In the genomic region with DNA sequence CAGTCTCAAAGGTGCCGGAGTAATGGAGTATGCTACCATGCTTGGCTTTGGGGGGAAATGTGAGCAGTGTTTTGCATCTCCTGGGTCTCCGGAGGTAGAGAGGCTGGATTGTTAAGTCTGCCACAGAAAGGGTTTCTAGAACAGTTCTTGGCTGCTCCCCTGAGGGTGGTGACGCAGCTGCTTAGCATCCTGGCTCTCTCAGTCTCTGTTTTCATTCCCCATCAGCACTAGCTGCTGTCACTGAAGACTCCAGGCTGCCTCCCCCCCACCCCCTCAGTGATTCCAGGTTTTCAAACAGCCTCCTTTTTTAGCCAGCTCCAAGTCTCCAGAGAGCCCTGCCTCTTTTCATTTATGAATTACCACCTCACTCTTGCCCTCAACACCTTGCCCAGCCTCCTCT, we compare ENCODE assay signal across 11 mouse cellular contexts. TPM values are rescaled to one million over a fixed set of nuclear protein-coding genes. Genes with fewer than 3 reads are reported as not detected.
DNase-seq lines count a peak whose midpoint lies in the region; ATAC-seq and TF ChIP-seq lines count a peak whose summit lies in the region.
"Had no signal": no experiment of that assay in that cellular context is flagged by ENCODE, and none has a peak within 500 bp of the region (broad histone marks: within the 10 kb centered on the region; RNA-seq: fewer than 3 reads in every experiment).

No protein-coding gene starts in this region.

- H3K27me3 ChIP-seq in heart, postnatal 0 days (ENCODE audit: control insufficient read depth, insufficient read depth, low read length), result peaks cover 6% of the 10 kb centered on the region; the same call in 1 of the 2 replicates
- peaks cover 39% of the 10 kb centered on the region for H3K27me3 ChIP-seq in heart, embryonic 10.5 days (ENCODE audit: insufficient read depth, poor library complexity, severe bottlenecking)
- no peaks in the 10 kb centered on the region for H3K27me3 ChIP-seq in liver, postnatal 0 days (ENCODE audit: insufficient read depth, low read length)

- DNase-seq in heart, postnatal 0 days (ENCODE audit: low spot score), result peak; percentile 26
- DNase-seq in heart, embryonic 10.5 days (ENCODE audit: low spot score), result no peak
- peak; percentile 58 for DNase-seq in right cerebral cortex, adult 18-20 months
- no peak for DNase-seq in right cerebral cortex, adult 2 months (ENCODE audit: low spot score in 2 of 2)
- DNase-seq in heart, postnatal 36 days, result peak; percentile 26 to 33
- DNase-seq in telencephalon, adult 2 months (ENCODE audit: low read depth, low spot score), result peak; percentile 59
- no peak for DNase-seq in adrenal gland, adult 2 months
- DNase-seq in liver, postnatal 0 days, result no peak
- DNase-seq: cerebellum, adult 9-11 months; kidney, adult 11 months had no signal

- TF ChIP-seq CTCF in heart, postnatal 0 days (IDR thresholded peaks at IDR 0.05; ENCODE audit: low read depth), result no peak
- no peak for TF ChIP-seq CTCF in liver, postnatal 0 days (IDR thresholded peaks at IDR 0.05; ENCODE audit: low read depth)

- peaks cover 29% of the 10 kb centered on the region for H3K4me1 ChIP-seq in heart, postnatal 0 days (ENCODE audit: control insufficient read depth, insufficient read depth)
- peaks cover 39% of the 10 kb centered on the region for H3K4me1 ChIP-seq in heart, embryonic 10.5 days
- H3K4me1 ChIP-seq in liver, postnatal 0 days (ENCODE audit: insufficient read depth), result no peaks in the 10 kb centered on the region

- ATAC-seq in heart, postnatal 0 days (ENCODE audit: insufficient read depth, low read depth), result no peak
- ATAC-seq in liver, postnatal 0 days, result no peak

- no peak overlapping the region; the same call in 1 of the 2 replicates for H3K9ac ChIP-seq in heart, postnatal 0 days (replicated peaks; ENCODE audit: low read depth, low read length)
- H3K9ac ChIP-seq in liver, postnatal 0 days (replicated peaks), result no peak overlapping the region

- WGBS in heart, postnatal 0 days, result 61% methylated on average over 3 of the region's 3 CpGs
- WGBS in heart, embryonic 10.5 days, result 68% methylated on average over 3 of the region's 3 CpGs
- 81% methylated on average over 3 of the region's 3 CpGs for WGBS in liver, postnatal 0 days (ENCODE audit: insufficient replicate concordance)

- no peaks in the 10 kb centered on the region for H3K9me3 ChIP-seq in heart, postnatal 0 days (replicated peaks; ENCODE audit: control insufficient read depth, low read length)
- no peaks in the 10 kb centered on the region for H3K9me3 ChIP-seq in heart, embryonic 10.5 days
- no peaks in the 10 kb centered on the region for H3K9me3 ChIP-seq in liver, postnatal 0 days (ENCODE audit: low read length)

- H3K4me3 ChIP-seq in heart, postnatal 0 days (ENCODE audit: low read depth, low read length), result no peak overlapping the region
- H3K4me3 ChIP-seq in heart, embryonic 10.5 days, result no peak overlapping the region
- H3K4me3 ChIP-seq in liver, postnatal 0 days (ENCODE audit: low read depth, low read length), result no peak overlapping the region
- H3K4me3 ChIP-seq: erythroblast, embryonic 14.5 days had no signal

- no peak overlapping the region for H3K27ac ChIP-seq in heart, postnatal 0 days (ENCODE audit: low read depth)
- no peak overlapping the region; the same call in 1 of the 2 replicates for H3K27ac ChIP-seq in heart, embryonic 10.5 days
- no peak overlapping the region for H3K27ac ChIP-seq in liver, postnatal 0 days (ENCODE audit: low read depth)

- intact Hi-C loops in heart, postnatal 36 days (cut with DNase I), result no loop called here

- H3K4me2 ChIP-seq in heart, postnatal 0 days (ENCODE audit: low read depth, low read length), result no peak overlapping the region
- H3K4me2 ChIP-seq in liver, postnatal 0 days (ENCODE audit: low read depth, low read length), result no peak overlapping the region

- no peak for TF ChIP-seq EP300 in heart, postnatal 0 days (IDR thresholded peaks at IDR 0.05; ENCODE audit: low read depth)
- no peak for TF ChIP-seq EP300 in liver, postnatal 0 days (IDR thresholded peaks at IDR 0.05; ENCODE audit: low read depth)

- H3K36me3 ChIP-seq in heart, postnatal 0 days (replicated peaks; ENCODE audit: control insufficient read depth, insufficient read depth, low read length), result no peaks in the 10 kb centered on the region
- no peaks in the 10 kb centered on the region for H3K36me3 ChIP-seq in heart, embryonic 10.5 days
- no peaks in the 10 kb centered on the region for H3K36me3 ChIP-seq in liver, postnatal 0 days (replicated peaks; ENCODE audit: insufficient read depth, low read length)

RNA-seq across cellular contexts. Expression of a gene that starts 47.1 kb away (rescaled TPM):
- total RNA-seq in heart, postnatal 0 days (2014; rRNA removed; ENCODE audit: low replicate concordance), result 30.0 and 35.4 TPM in 2 replicates
- 24.6 and 30.3 TPM in 2 replicates for polyA plus RNA-seq in heart, postnatal 0 days (2015; fragmentation: Nextera tagmentation; extraction: Ambion mirVana)
- 44.7 and 59.3 TPM in 2 replicates for polyA plus RNA-seq in heart, embryonic 10.5 days (2016; fragmentation: Nextera tagmentation; extraction: Ambion mirVana)
- 10 to 100 TPM; 32.1 to 34.2 TPM for total RNA-seq in heart, postnatal 36 days (2021)
- total RNA-seq in adrenal gland, adult 2 months (2021), result 10 to 100 TPM; 46.9 to 64.0 TPM
- 11.1 and 11.4 TPM in 2 replicates for polyA plus RNA-seq in adrenal gland, adult 2 months (2012; rRNA removed)
- polyA plus RNA-seq in liver, postnatal 0 days (2015; fragmentation: Nextera tagmentation; extraction: Ambion mirVana), result 23.3 and 23.5 TPM in 2 replicates

Comparison
In these comparisons a context has a peak if more than half of its experiments do, and no peak if none do; other contexts are left out.
1. DNase-seq: peak in heart, postnatal 0 days (single experiment), right cerebral cortex, adult 18-20 months (single experiment), heart, postnatal 36 days (2 of 2) and telencephalon, adult 2 months (single experiment); none in heart, embryonic 10.5 days (single experiment), right cerebral cortex, adult 2 months (0 of 2), adrenal gland, adult 2 months (single experiment) and liver, postnatal 0 days (single experiment).